Mouse (Mus musculus) urinary bladder, adult 18-20 months (tissue): Measurements from ENCODE around the gene Ccdc62.

ENCODE experiments used
- DNase-seq, 2 experiments: peaks; one replicate each; pipeline ENCODE4 v3.0.0; 2022; ENCODE audit warnings: low spot score in 2 of 2, mixed read lengths in 2 of 2

Ccdc62 gene

GRCm38 (mm10) chr5:123935931-123936330 lies 5.5 kb downstream of the Ccdc62 start:
- DNase-seq = no peak

GRCm38 (mm10) chr5:123938479-123938878 lies 8.0 kb downstream of the Ccdc62 start:
- DNase-seq = no peak

DNA sequence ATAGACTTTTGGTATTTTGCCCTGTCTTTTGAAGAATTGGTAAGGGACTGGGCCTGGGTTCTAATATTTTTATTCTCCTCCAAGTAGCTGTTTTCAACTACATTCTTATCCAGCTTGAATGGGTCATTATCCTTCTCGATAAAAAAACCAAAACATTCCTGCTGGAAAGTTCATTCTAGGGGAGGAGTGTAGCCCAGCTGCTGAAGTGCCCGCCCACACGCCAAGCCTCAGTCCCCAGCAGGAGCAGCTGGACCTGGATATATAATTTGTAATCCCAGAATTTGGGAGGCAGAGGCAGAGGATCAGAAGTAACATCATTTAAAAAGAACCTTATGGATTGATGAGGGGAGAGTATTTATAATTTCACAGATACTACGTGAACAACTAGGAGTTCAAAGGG lies 16.1 kb downstream of the Ccdc62 start:
- no peak for DNase-seq

DNA sequence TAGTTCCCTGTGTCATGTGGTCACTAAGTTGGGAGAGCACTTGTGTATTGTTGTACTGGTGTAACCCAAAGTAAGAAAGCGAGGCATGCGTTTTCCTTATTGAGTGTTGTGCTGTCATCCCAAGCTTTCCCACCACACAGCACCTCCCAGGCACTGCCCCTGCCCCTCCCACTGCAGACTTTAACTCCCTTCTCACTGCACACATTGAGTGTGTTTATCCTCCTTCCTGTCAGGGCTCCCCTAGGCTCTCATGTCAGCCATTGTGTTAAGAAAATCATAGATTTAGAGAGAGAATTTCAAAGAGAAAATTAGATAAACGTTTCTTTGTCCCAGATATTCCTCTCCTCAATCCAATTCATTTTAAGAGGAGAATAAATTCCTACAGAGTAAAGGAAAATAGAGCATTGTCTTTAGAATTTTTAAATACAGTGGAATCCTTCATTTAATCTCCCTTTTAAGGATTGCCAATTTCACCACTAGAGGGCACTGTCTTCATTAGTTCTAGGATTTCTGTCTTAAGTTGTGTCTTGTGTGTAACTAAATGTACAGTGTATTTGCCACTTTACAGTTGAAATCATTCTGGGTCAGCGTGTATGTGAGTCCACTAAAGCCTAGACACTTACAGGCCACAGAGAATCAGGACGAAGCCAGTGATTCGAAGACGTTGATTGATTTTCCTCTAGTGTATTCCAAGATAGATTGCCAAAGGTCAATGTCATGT lies 16.7 kb downstream of the Ccdc62 start:
- DNase-seq = no peak

- DNase-seq = no peak
Observed at GRCm38 (mm10) chr5:123952365-123953045, 22.0 kb downstream of the Ccdc62 start.

- no peak for DNase-seq
Observed at GRCm38 (mm10) chr5:123957213-123957612, 26.7 kb downstream of the Ccdc62 start.

DNA sequence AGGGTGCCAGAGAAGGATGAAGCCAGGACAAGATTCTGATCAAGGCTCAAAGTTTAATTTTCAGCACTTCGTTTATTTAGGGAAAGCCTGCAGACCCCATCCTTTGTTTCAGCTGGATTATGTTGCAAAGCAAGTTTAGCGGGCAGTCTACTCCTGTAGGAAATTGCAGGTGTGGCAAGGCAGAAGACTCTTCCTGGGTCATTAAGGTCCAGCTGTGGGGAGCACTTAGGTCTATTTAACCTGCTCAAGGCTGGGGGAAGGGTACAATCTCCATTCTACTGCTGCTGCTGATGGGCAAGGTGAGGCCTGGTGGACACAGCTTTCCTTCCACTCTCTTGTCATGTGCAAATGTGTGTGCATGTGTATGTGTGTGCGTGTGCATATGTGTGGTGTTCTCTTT lies 28.5 kb downstream of the Ccdc62 start:
- DNase-seq = no peak

DNA sequence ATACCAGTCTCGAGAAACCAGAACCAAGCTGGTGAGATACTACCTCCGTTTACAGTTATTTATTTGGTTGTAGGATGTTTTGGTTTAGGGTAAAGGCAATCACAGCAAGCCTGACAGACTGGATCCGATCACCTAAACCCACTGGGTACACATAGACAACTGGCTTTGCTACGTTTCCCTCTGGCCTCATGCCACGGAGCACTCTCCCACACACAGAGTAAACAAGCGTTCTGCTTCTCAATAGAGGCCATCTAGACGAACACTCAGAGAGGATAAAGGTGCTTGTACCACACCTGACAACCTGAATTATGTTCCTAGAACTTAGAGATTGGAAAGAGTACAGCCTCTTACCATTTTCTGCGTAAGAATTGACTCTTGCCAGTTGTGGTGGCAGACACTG lies 29.6 kb downstream of the Ccdc62 start:
- DNase-seq = peak in 1 of 2 experiments; percentile 65

- no peak for DNase-seq
Observed at GRCm38 (mm10) chr5:123961046-123961445, 30.6 kb downstream of the Ccdc62 start.

GRCm38 (mm10) chr5:123964208-123964607 lies 33.7 kb downstream of the Ccdc62 start:
- DNase-seq = no peak

GRCm38 (mm10) chr5:123966759-123967158 lies 36.3 kb downstream of the Ccdc62 start:
- no peak for DNase-seq

DNA sequence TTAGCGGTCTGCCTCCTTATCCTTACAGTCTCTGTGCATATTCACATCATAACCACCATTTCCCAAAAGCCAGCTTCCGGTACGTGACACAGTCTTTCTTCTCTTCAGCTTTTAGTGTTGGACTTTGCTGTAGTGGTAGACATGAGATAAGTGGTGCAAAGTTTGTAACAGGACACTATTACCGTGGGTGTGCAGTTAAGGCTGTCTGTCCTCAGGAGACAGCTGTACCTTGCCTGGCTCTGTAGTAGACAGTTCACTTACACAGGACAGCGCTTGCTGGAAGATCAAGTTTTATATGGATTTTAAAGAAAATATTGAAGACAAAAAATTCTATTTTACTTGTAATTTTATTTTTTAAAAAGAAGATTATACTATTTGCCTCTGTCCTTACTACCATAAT lies 38.0 kb downstream of the Ccdc62 start:
- DNase-seq = no peak

DNA sequence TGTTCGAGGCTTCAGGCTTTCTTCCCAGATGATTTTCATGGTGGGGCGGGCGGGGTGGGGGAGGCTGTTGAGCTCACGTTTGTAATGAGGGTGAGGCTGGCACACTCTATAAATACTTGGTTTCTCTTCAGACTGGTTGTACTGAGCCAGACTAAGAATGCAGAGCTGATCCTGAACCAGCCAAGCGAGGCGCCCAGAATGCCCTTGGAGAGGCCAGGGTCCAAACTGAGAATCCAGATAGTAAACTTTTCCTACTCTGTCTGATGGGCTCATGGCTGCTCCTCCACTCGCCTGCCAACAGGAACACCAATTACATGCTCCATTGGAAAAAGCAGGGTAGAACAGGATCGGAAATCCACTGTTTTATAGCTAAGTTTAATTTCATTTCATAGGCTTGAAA lies 38.7 kb downstream of the Ccdc62 start:
- no peak for DNase-seq

DNA sequence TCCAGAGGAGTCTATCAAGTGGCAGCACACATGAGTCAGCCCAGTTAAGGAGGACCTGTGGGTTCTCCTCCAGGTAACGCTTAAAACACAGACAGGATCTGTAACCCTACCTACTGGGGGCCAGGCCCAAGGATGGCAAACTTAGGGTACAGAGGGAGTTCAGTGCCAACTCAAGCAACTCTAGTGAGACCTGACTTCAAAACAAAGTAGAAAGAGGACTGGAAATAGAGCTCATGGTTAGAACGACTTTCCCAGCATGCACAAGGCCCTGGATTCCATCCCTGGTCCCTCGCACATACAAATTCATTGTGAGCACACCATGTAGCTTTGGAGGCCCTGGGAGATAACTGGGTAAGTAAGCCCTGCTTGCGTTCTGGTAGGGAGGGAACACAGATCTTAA lies 40.1 kb downstream of the Ccdc62 start:
- no peak for DNase-seq

DNA sequence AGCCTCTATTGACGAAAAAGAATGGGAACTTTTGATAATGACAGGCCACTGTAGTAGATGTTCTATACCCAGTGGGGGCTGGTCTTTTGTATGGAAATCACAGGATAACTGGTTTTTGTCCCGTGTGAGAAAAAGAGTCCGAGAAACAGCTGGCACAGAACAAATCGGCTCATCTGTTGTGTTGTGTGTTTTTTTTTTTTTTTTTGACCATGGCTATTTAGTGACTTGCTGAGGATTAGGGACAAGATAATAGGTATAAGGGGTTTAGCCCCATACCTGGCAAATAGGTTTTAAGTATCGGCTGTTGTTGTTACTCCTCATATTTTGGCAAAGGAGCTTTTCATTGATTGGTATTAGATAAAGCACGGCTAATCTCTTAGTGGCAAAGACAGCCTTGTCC lies 42.0 kb downstream of the Ccdc62 start:
- DNase-seq = no peak

- DNase-seq = peak; percentile 73 to 76
Observed at GRCm38 (mm10) chr5:123973299-123974178, 43.1 kb downstream of the Ccdc62 start, which contains the start of gene Hip1r. Gene Hip1r, plus strand, starts transcription at chr5:123973628.

DNA sequence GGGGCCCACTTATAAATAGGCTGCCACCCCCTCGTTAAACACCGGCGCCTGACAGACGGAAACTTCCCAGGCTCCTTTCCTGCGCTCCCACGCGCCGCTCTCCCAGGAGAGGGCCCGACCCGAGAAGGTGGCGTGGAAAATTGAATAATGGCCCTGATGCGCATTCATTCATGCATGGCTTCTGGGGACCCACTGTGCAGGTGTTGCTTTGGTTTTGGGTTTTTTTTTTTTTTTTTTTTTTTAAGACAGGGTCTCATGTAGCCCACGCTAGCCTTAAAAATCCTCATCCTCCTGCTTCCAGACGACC lies 43.7 kb downstream of the Ccdc62 start:
- DNase-seq = no peak

DNA sequence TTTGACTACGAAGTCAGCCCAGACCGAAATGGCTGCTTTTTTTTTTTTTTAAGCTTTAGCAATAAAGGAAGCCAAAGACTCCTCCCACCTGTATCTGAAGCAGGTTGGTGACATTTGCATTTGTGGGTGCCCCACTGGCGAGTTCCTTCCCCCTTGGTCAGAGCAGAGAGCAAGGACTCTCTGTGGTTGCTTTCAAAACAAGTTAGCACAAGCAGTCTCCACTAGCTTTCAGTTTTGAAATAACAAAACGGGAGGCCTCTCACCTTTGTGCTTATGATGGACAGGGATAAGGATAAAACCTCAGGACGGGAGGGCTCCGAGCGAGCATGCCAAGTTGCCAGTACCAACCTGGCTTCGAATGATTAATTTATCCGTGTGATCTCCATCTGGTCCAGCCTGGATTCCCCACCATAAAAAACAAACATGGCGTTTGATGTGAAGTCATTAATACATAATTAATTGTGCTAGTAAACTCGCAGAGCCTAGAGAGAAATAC lies 44.2 kb downstream of the Ccdc62 start:
- peak in 1 of 2 experiments; percentile 61 for DNase-seq

DNA sequence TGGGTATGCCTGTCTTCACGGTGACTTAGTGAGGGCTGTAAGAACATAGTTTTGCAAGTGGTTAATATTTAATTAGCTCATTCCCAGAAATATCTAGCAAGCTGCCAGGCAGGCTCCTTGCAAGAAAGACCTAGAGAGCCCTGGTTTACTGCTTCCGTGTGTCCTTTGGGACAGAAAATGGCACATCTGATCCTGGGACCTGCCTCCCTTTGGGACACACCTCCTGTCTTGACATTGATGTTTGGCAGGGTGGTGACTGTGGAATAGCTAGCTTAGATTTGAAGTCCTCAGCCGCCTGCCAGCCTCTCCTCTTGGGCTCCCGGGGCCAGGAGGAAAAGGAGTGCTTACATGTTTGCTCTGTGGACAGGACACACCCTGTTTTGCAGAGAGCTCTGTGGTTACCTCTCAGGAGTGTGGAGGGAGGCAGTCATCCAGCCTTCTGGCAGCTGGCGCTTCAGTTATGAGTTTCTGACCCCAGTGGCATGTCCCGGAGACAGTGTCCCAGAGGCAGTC lies 45.2 kb downstream of the Ccdc62 start:
- no peak for DNase-seq

DNA sequence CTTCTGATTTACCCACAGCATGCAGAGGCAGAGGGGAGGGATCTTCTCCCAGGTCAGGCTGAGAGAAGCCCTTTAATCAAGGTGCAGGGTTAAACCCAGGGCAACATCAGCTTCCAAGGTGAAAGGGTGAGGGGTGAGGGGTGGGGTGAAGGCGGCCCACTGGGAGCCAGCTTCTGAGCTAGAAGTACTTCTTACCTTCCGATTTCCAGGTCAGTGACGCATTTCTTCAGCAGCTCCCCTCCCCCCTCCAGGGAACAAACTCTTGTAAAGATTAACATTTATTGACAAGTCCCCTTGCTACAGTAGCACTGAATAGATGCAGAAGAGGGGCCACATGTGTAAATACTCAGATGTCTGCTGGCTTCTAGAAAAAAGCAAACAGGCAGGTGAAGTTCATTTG lies 46.8 kb downstream of the Ccdc62 start:
- DNase-seq = no peak

DNA sequence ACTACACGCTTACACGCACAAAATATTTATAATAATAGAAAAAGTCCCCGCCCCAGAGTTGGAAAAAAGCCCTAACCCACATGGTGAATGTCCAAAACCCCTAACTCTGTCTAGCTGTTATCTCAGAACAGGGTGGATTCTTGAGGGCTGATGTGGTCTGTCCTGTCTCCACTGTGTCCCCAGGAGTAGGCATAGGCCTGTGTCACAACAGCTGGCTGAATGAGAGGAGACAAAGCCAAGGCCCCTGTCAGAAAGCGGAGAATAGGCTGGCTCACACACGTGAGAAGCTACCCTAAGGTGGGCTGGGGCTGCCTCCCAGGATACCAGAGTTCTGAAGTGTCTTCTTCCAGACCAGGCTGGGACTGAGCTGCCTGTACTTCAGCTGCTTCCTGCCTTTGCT lies 47.7 kb downstream of the Ccdc62 start:
- no peak for DNase-seq
